Comparison of ENCODE assay signal across 11 mouse cellular contexts in genomic region chr12:57548352-57548980, GRCm38 (mm10). TPM values are rescaled to one million over a fixed set of nuclear protein-coding genes. Genes with fewer than 3 reads are reported as not detected.
DNase-seq lines count a peak whose midpoint lies in the region; ATAC-seq and TF ChIP-seq lines count a peak whose summit lies in the region.
"Had no signal": no experiment of that assay in that cellular context is flagged by ENCODE, and none has a peak within 500 bp of the region (broad histone marks: within the 10 kb centered on the region; RNA-seq: fewer than 3 reads in every experiment).

No protein-coding gene starts in this region.

- no peak for ATAC-seq in megakaryocyte, adult 5-6 weeks (ENCODE audit: poor library complexity, severe bottlenecking)
- peak; percentile 53 for ATAC-seq in stomach, postnatal 0 days (ENCODE audit: low FRiP score, low TSS enrichment)

- peak overlapping the region; percentile 95 for H3K27ac ChIP-seq in stomach, postnatal 0 days (replicated peaks)
- H3K27ac ChIP-seq: limb, embryonic 13.5 days had no signal

- peak overlapping the region; percentile 82 for H3K4me3 ChIP-seq in megakaryocyte, embryonic 14.5 days (replicated peaks)
- H3K4me3 ChIP-seq in lung, adult 2 months (replicated peaks; ENCODE audit: extremely low read depth, low read depth, low read length): peak overlapping the region; percentile 44
- H3K4me3 ChIP-seq in stomach, postnatal 0 days (ENCODE audit: low read depth, low read length): peak overlapping the region; percentile 31
- H3K4me3 ChIP-seq: limb, embryonic 13.5 days had no signal

- peak overlapping the region; percentile 45 for H3K9ac ChIP-seq in stomach, postnatal 0 days (ENCODE audit: low read length)
- H3K9ac ChIP-seq: limb, embryonic 13.5 days had no signal

- TF ChIP-seq EP300 in stomach, postnatal 0 days (optimal IDR thresholded peaks at IDR 0.05): no peak

- H3K4me2 ChIP-seq in stomach, postnatal 0 days (replicated peaks; ENCODE audit: low read depth): peak overlapping the region; percentile 52
- H3K4me2 ChIP-seq: limb, embryonic 13.5 days had no signal

- peaks cover 7% of the 10 kb centered on the region for H3K9me3 ChIP-seq in megakaryocyte, embryonic 14.5 days
- H3K9me3 ChIP-seq in stomach, postnatal 0 days (ENCODE audit: control insufficient read depth, low read length): no peaks in the 10 kb centered on the region
- H3K9me3 ChIP-seq: limb, embryonic 13.5 days had no signal

- no peak for TF ChIP-seq POLR2A in lung, adult 2 months (IDR thresholded peaks at IDR 0.05; ENCODE audit: borderline replicate concordance, extremely low read depth, low read depth, low read length)

- no peaks in the 10 kb centered on the region for H3K36me3 ChIP-seq in megakaryocyte, embryonic 14.5 days (replicated peaks; ENCODE audit: low read length)
- no peaks in the 10 kb centered on the region for H3K36me3 ChIP-seq in stomach, postnatal 0 days (ENCODE audit: control insufficient read depth, insufficient read depth, low read length)
- H3K36me3 ChIP-seq: limb, embryonic 13.5 days had no signal

- WGBS in lung, adult 2 months: 2% methylated on average over 20 of the region's 20 CpGs
- WGBS in stomach, postnatal 0 days: 2% methylated on average over 20 of the region's 20 CpGs

- peaks cover 51% of the 10 kb centered on the region for H3K4me1 ChIP-seq in megakaryocyte, embryonic 14.5 days
- H3K4me1 ChIP-seq in lung, adult 2 months (ENCODE audit: control insufficient read depth, insufficient read depth, low read length): peaks cover 7% of the 10 kb centered on the region
- H3K4me1 ChIP-seq in stomach, postnatal 0 days (replicated peaks; ENCODE audit: control insufficient read depth, insufficient read depth): no peaks in the 10 kb centered on the region

- H3K27me3 ChIP-seq in megakaryocyte, embryonic 14.5 days (replicated peaks): peaks cover 95% of the 10 kb centered on the region
- peaks cover 2% of the 10 kb centered on the region; the same call in 1 of the 2 replicates for H3K27me3 ChIP-seq in stomach, postnatal 0 days (ENCODE audit: control insufficient read depth, insufficient read depth, low read length)

- peak; percentile 43 to 45 for DNase-seq in cerebellum, postnatal 10 days
- DNase-seq in cerebellum, adult 9-11 months: no peak
- peak; percentile 48 for DNase-seq in lung, adult 2 months
- peak; percentile 89 for DNase-seq in stomach, postnatal 0 days (ENCODE audit: low spot score)
- DNase-seq in adrenal gland, postnatal 25 days: no peak
- no peak for DNase-seq in thymus, postnatal 0 days (ENCODE audit: low spot score)

- TF ChIP-seq CTCF in lung, adult 2 months (IDR thresholded peaks at IDR 0.05; ENCODE audit: insufficient read depth, low read length): peak; percentile 42; the same call in 1 of the 2 replicates
- peak; percentile 75 for TF ChIP-seq CTCF in stomach, postnatal 0 days (IDR thresholded peaks at IDR 0.05; ENCODE audit: low read depth)

RNA-seq across cellular contexts. Expression of gene Foxa1, which starts 1.8 kb away (rescaled TPM):
- not detected in 2 replicates for polyA plus RNA-seq in megakaryocyte, embryonic 14.5 days (2012; ENCODE audit: insufficient read depth, low replicate concordance)
- total RNA-seq in megakaryocyte, adult 5-6 weeks (2015): not detected in 2 replicates
- total RNA-seq in megakaryocyte, adult 5-6 weeks (2017): not detected in 2 replicates
- polyA plus RNA-seq in lung, adult 2 months (2012; rRNA removed): 28.5 and 31.1 TPM in 2 replicates
- polyA plus RNA-seq in stomach, postnatal 0 days (2015; fragmentation: Nextera tagmentation; extraction: Ambion mirVana): 16.1 and 28.9 TPM in 2 replicates
- total RNA-seq in adrenal gland, postnatal 25 days (2021): not detected in 2 replicates
- 0.26 and 0.47 TPM in 2 replicates for polyA plus RNA-seq in thymus, postnatal 0 days (2015; fragmentation: Nextera tagmentation; extraction: Ambion mirVana)
- total RNA-seq: hematopoietic stem cell, adult 5-6 weeks had no signal
- polyA plus RNA-seq: cortical plate, adult 2 months; limb, embryonic 13.5 days had no signal

RNA-seq across cellular contexts. Expression of gene Ttc6, which starts 15.4 kb away (rescaled TPM):
- not detected in 2 replicates for polyA plus RNA-seq in megakaryocyte, embryonic 14.5 days (2012; ENCODE audit: insufficient read depth, low replicate concordance)
- not detected in 2 replicates for total RNA-seq in megakaryocyte, adult 5-6 weeks (2015)
- total RNA-seq in megakaryocyte, adult 5-6 weeks (2017): not detected in 2 replicates
- 3.5 and 5.2 TPM in 2 replicates for polyA plus RNA-seq in lung, adult 2 months (2012; rRNA removed)
- 3.3 and 3.5 TPM in 2 replicates for polyA plus RNA-seq in stomach, postnatal 0 days (2015; fragmentation: Nextera tagmentation; extraction: Ambion mirVana)
- not detected in 2 replicates for total RNA-seq in adrenal gland, postnatal 25 days (2021)
- 0.06 and 0.17 TPM in 2 replicates for polyA plus RNA-seq in thymus, postnatal 0 days (2015; fragmentation: Nextera tagmentation; extraction: Ambion mirVana)
- total RNA-seq: hematopoietic stem cell, adult 5-6 weeks had no signal

Comparison
In these comparisons a context has a peak if more than half of its experiments do, and no peak if none do; other contexts are left out.
1. DNase-seq: peak in cerebellum, postnatal 10 days (2 of 2), lung, adult 2 months (single experiment) and stomach, postnatal 0 days (single experiment); none in cerebellum, adult 9-11 months (single experiment), adrenal gland, postnatal 25 days (single experiment) and thymus, postnatal 0 days (single experiment).
2. H3K4me3 ChIP-seq: peak in every context shown above with its lines; median percentile 82 in megakaryocyte, embryonic 14.5 days; 44 in lung, adult 2 months; 31 in stomach, postnatal 0 days.
3. RNA of gene Foxa1, which starts 1.8 kb away (polyA plus RNA-seq): 28.5 to 31.1 TPM in lung, adult 2 months and 16.1 to 28.9 TPM in stomach, postnatal 0 days; 0.26 to 0.47 TPM in thymus, postnatal 0 days and not detected in megakaryocyte, embryonic 14.5 days; every median in the first group is over 10 times any median in the second.